Mouse (Mus musculus): ENCODE data around the gene Mfap3l.

The Mfap3l gene

DNA sequence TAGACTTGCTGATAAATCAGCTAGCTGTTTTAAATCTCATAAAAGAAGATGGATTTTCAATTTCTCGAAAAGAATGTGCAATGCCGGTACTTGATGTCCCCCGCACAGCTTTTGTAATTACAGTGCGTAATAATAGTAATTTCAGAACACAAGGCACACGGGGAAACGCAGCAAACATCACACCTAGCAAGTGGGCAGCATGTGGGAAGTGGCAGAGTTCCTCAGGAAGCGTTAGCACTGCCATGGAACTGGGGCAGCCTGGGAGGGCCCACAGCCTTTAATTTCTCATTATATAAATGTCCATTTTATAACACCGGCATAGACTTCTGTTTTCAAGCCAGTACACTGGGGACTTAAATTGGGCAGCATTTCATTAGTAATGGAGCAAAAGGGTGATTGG is 27.1 kb downstream of the Mfap3l start:
- TF ChIP-seq CTCF (conservative IDR thresholded peaks at IDR 0.05; ENCODE audit: low read length), result no peak
- no peak for TF ChIP-seq POU5F1 (IDR thresholded peaks at IDR 0.05; ENCODE audit: borderline replicate concordance, low read length)
- no peak for TF ChIP-seq NANOG (IDR thresholded peaks at IDR 0.05; ENCODE audit: borderline replicate concordance, low read length)
- no peaks in the 10 kb centered on the region for H3K27me3 ChIP-seq (ENCODE audit: insufficient read depth, low read length)
- H3K4me3 ChIP-seq (replicated peaks; ENCODE audit: low read length), result no peak overlapping the region
- no peaks in the 10 kb centered on the region for H3K9me3 ChIP-seq (ENCODE audit: low read length)
- no peaks in the 10 kb centered on the region for H3K36me3 ChIP-seq (ENCODE audit: insufficient read depth, low read length)
- peaks cover 47% of the 10 kb centered on the region for H3K4me1 ChIP-seq (replicated peaks; ENCODE audit: low read depth, low read length)

GRCm38 (mm10) chr8:60661191-60661590 is 28.6 kb downstream of the Mfap3l start:
- Histone ChIP-seq H3K4me1 (replicated peaks; ENCODE audit: low read depth, low read length) (peaks cover 47% of the 10 kb centered on the region), H3K27me3 (ENCODE audit: insufficient read depth, low read length) (no peaks in the 10 kb centered on the region), H3K36me3 (ENCODE audit: insufficient read depth, low read length) (no peaks in the 10 kb centered on the region), H3K9me3 (ENCODE audit: low read length) (no peaks in the 10 kb centered on the region), H3K4me3 (replicated peaks; ENCODE audit: low read length) (no peak overlapping the region)
- TF ChIP-seq POU5F1 (IDR thresholded peaks at IDR 0.05; ENCODE audit: borderline replicate concordance, low read length), result no peak
- TF ChIP-seq NANOG (IDR thresholded peaks at IDR 0.05; ENCODE audit: borderline replicate concordance, low read length), result no peak
- TF ChIP-seq CTCF (conservative IDR thresholded peaks at IDR 0.05; ENCODE audit: low read length), result no peak

- H3K36me3 ChIP-seq (ENCODE audit: insufficient read depth, low read length), result no peaks in the 10 kb centered on the region
- TF ChIP-seq NANOG (IDR thresholded peaks at IDR 0.05; ENCODE audit: borderline replicate concordance, low read length) (no peak), POU5F1 (IDR thresholded peaks at IDR 0.05; ENCODE audit: borderline replicate concordance, low read length) (no peak), CTCF (conservative IDR thresholded peaks at IDR 0.05; ENCODE audit: low read length) (no peak)
- H3K4me1 ChIP-seq (replicated peaks; ENCODE audit: low read depth, low read length), result peaks cover 29% of the 10 kb centered on the region
Observed at GRCm38 (mm10) chr8:60663552-60663951, 30.9 kb downstream of the Mfap3l start.

GRCm38 (mm10) chr8:60665821-60666220 is 33.2 kb downstream of the Mfap3l start:
- Histone ChIP-seq H3K36me3 (ENCODE audit: insufficient read depth, low read length) (no peaks in the 10 kb centered on the region), H3K27me3 (ENCODE audit: insufficient read depth, low read length) (no peaks in the 10 kb centered on the region), H3K9me3 (ENCODE audit: low read length) (no peaks in the 10 kb centered on the region), H3K4me1 (replicated peaks; ENCODE audit: low read depth, low read length) (peaks cover 12% of the 10 kb centered on the region), H3K4me3 (replicated peaks; ENCODE audit: low read length) (no peak overlapping the region)
- TF ChIP-seq CTCF (conservative IDR thresholded peaks at IDR 0.05; ENCODE audit: low read length) (no peak), POU5F1 (IDR thresholded peaks at IDR 0.05; ENCODE audit: borderline replicate concordance, low read length) (no peak), NANOG (IDR thresholded peaks at IDR 0.05; ENCODE audit: borderline replicate concordance, low read length) (no peak)

More at GRCm38 (mm10) chr8:60663552-60663951, 30.9 kb downstream of the Mfap3l start:
- Histone ChIP-seq H3K27me3 (ENCODE audit: insufficient read depth, low read length) (no peaks in the 10 kb centered on the region), H3K4me3 (replicated peaks; ENCODE audit: low read length) (no peak overlapping the region), H3K9me3 (ENCODE audit: low read length) (no peaks in the 10 kb centered on the region)

DNA sequence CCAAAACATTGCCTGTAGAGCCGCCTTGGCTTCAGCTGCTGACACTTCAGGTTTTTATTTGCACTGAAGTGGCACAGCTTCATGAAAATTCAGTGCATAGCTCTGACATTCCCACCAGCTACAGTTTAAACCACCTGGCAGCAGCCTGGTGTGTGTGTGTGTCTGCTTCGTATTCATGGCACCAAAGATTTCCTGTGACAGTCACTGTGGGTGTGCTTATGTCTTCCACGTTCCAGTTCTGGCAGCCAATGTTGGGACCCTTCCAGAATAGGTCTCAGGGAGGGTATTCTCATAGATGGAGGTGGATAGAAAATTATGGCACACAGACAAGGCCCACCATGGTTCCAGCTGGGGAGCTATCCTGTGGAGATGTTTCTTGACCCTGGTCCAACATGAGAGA is 34.2 kb downstream of the Mfap3l start:
- Histone ChIP-seq H3K9me3 (ENCODE audit: low read length) (no peaks in the 10 kb centered on the region), H3K36me3 (ENCODE audit: insufficient read depth, low read length) (no peaks in the 10 kb centered on the region), H3K27me3 (ENCODE audit: insufficient read depth, low read length) (no peaks in the 10 kb centered on the region), H3K4me1 (replicated peaks; ENCODE audit: low read depth, low read length) (peaks cover 6% of the 10 kb centered on the region; the same call in 1 of the 2 replicates), H3K4me3 (replicated peaks; ENCODE audit: low read length) (no peak overlapping the region)
- no peak for TF ChIP-seq NANOG (IDR thresholded peaks at IDR 0.05; ENCODE audit: borderline replicate concordance, low read length)
- no peak for TF ChIP-seq CTCF (conservative IDR thresholded peaks at IDR 0.05; ENCODE audit: low read length)
- no peak for TF ChIP-seq POU5F1 (IDR thresholded peaks at IDR 0.05; ENCODE audit: borderline replicate concordance, low read length)

GRCm38 (mm10) chr8:60678590-60678989 is 46.0 kb downstream of the Mfap3l start:
- no peaks in the 10 kb centered on the region for H3K27me3 ChIP-seq (ENCODE audit: insufficient read depth, low read length)
- no peaks in the 10 kb centered on the region for H3K4me1 ChIP-seq (replicated peaks; ENCODE audit: low read depth, low read length)
- H3K36me3 ChIP-seq (ENCODE audit: insufficient read depth, low read length), result no peaks in the 10 kb centered on the region
- no peak overlapping the region for H3K4me3 ChIP-seq (replicated peaks; ENCODE audit: low read length)
- no peaks in the 10 kb centered on the region for H3K9me3 ChIP-seq (ENCODE audit: low read length)
- no peak for TF ChIP-seq NANOG (IDR thresholded peaks at IDR 0.05; ENCODE audit: borderline replicate concordance, low read length)
- no peak for TF ChIP-seq POU5F1 (IDR thresholded peaks at IDR 0.05; ENCODE audit: borderline replicate concordance, low read length)
- TF ChIP-seq CTCF (conservative IDR thresholded peaks at IDR 0.05; ENCODE audit: low read length), result no peak

GRCm38 (mm10) chr8:60681811-60682210 is 49.2 kb downstream of the Mfap3l start:
- H3K4me1 ChIP-seq (replicated peaks; ENCODE audit: low read depth, low read length), result no peaks in the 10 kb centered on the region
- H3K9me3 ChIP-seq (ENCODE audit: low read length), result no peaks in the 10 kb centered on the region
- no peaks in the 10 kb centered on the region for H3K36me3 ChIP-seq (ENCODE audit: insufficient read depth, low read length)
- no peak for TF ChIP-seq CTCF (conservative IDR thresholded peaks at IDR 0.05; ENCODE audit: low read length)
- TF ChIP-seq NANOG (IDR thresholded peaks at IDR 0.05; ENCODE audit: borderline replicate concordance, low read length), result no peak
- no peak for TF ChIP-seq POU5F1 (IDR thresholded peaks at IDR 0.05; ENCODE audit: borderline replicate concordance, low read length)
- no peaks in the 10 kb centered on the region for H3K27me3 ChIP-seq (ENCODE audit: insufficient read depth, low read length)
- no peak overlapping the region for H3K4me3 ChIP-seq (replicated peaks; ENCODE audit: low read length)

DNA sequence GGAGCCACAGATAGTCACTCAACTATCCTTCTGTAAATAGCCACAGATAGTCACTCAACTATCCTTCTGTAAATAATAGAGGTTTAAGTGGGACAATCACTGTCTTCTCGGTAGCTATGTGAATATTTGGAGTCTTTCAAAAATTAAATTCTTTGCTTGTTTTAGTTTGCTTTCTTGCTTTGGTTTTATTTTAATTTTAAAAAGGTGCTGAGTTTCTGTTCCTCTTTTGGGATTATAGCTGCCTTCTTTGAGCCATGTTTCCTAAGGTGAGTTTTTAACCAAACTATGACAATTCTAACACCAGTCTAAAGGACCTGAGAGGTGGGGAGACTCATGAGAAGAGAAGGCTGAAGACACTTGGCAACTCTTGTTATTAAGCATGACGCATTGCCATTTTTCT is 49.7 kb downstream of the Mfap3l start:
- Histone ChIP-seq H3K4me1 (replicated peaks; ENCODE audit: low read depth, low read length) (no peaks in the 10 kb centered on the region), H3K9me3 (ENCODE audit: low read length) (no peaks in the 10 kb centered on the region)

DNA sequence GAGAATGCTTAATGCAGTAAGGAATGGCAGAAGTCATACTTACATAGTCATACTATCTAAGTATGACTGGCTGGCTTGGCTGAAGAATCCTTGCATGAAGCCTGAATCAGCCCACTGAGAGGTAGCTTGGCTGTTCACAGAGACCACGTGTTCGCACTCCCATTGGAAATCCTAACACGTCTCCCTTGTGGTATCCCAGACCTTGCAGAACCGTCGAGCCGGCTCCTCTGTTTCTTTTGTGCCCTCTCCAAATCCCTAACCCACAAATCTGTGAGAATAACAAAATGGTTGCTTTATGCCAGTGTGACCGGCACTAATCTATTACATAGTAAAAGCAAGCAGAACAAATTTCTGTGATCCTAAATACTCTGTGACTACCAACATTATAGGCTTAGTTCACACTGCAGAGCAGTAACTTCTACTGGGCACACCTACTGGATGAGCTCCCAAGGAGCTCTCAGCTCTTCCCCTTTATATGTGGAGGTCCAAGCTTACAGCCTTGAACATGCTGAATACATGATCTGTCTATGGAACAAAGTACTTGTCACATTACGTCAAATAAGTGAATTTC is 79.0 kb downstream of the Mfap3l start:
- peaks cover 7% of the 10 kb centered on the region for H3K9me3 ChIP-seq (ENCODE audit: low read length)
- no peaks in the 10 kb centered on the region for H3K4me1 ChIP-seq (replicated peaks; ENCODE audit: low read depth, low read length)
- H3K36me3 ChIP-seq (ENCODE audit: insufficient read depth, low read length), result no peaks in the 10 kb centered on the region
- H3K4me3 ChIP-seq (replicated peaks; ENCODE audit: low read length), result no peak overlapping the region
- TF ChIP-seq POU5F1 (IDR thresholded peaks at IDR 0.05; ENCODE audit: borderline replicate concordance, low read length) (no peak), CTCF (conservative IDR thresholded peaks at IDR 0.05; ENCODE audit: low read length) (no peak), NANOG (IDR thresholded peaks at IDR 0.05; ENCODE audit: borderline replicate concordance, low read length) (no peak)
- no peaks in the 10 kb centered on the region for H3K27me3 ChIP-seq (ENCODE audit: insufficient read depth, low read length)

More for the DNA sequence above, 49.7 kb downstream of the Mfap3l start:
- H3K27me3 ChIP-seq (ENCODE audit: insufficient read depth, low read length), result no peaks in the 10 kb centered on the region
- TF ChIP-seq CTCF (conservative IDR thresholded peaks at IDR 0.05; ENCODE audit: low read length), result no peak
- no peak for TF ChIP-seq POU5F1 (IDR thresholded peaks at IDR 0.05; ENCODE audit: borderline replicate concordance, low read length)
- no peak for TF ChIP-seq NANOG (IDR thresholded peaks at IDR 0.05; ENCODE audit: borderline replicate concordance, low read length)
- H3K36me3 ChIP-seq (ENCODE audit: insufficient read depth, low read length), result no peaks in the 10 kb centered on the region
- no peak overlapping the region for H3K4me3 ChIP-seq (replicated peaks; ENCODE audit: low read length)
